Mouse (Mus musculus): ENCODE data around the gene Copb2.
A peak's percentile ranks its signal among the peaks of the same experiment; 100 is the strongest.

Copb2 gene

DNA sequence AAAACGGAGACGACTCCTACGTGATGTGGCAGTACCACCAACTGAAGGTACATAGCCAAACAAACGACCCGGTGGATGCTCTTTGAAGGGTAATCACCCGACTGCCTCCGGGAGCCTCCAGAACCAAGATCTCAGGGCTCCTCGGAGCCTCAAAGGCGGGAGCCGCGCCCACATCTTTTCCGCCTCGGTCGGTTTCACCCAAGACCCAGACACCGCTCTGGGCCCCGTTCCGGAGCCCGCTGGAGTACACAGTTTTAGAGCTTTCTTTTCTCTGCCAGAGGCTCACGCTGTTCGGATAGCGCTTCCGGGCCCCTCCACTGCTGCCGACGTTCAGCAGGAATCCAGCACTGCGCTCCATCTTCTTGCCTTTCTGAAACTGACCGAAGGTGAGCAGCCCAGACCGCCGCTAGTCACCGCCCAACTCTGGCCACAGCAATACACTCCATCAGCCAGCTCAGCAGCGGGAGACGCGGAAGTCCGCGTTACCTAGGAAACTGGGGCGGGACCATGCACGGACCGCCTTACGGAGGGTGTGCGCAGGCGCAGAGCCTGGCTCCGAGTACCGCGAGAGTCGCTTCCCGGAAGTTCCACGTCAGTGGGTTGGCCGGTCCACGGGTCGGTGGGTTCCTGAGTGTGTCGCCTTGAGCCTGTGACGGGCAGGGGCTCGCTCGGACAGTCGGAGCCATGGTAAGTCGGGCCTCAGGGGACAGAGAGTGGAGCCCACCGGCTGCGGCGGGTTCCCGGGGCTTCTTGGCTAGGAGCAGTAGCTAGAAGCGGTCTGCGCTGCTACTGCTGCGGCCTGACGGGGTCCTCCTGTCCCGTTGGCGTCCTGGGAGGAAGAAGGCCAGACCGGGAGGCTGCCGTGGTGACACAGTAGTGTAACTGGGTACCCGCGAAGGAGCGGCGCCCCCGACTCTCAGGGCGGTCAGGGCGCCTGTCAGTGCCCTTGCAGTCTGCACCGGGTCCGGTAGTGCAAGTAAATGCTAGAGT is at the start of gene Copb2:
Gene Copb2, plus strand, starts transcription at position 585 of the 990 bp plus-strand sequence.
- peak; percentile 96 for DNase-seq (ENCODE audit: low read depth, low spot score)

DNA sequence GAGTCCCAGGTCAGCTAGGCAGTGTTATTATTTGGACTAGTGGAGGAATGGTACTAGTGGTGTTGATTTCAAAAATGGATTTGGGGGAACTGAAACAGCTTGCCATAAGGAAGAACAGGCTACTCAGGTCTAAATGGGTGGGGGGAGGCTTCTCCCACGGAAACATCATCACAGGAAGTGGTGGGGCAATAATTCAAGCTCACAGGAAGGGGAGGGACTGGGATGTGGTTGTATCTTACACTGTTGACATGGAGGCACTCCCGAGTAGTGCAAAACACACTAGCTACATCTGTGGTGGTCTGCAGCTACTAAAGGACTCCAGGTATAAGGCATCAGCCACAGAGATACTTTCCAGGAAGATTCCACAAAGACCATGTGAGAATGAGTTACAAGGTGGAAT is 39.6 kb upstream of the Copb2 start:
- no peak for DNase-seq (ENCODE audit: low read depth, low spot score)

DNA sequence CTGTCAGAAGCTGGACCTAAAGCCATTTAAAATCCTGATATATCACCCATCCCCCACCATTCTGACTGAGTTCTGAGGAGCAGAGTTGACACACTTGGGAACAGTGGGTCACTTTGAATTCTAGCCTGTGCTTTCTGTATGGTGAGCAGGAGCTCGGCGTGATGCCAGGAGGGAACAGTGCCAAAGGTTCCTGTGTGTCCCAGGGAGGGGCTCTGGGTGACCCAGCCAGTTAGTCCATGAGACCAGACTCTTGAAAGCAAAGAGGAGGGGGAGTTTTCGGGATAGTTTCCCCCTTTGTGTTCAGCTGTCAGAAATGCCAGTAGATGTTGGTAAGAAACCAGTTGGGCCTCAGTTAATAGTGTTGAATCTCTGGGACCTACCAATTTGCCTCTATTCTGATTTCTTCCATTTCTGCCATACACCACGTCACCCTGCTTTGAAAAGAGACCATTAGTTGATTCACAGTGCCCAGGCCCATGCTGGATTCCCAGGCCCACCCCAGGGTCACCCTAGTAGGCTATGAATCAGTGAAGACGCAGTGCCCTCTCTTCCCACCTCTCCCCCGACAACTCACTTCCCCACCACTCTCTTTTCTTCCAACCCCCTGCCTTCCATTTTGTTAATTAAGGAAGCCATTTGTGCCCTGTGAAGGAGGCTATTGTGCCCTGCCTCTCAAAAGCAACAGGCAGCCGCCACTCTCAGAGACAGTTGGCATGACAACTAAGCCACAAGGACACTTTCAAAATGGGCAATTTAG is 38.6 kb upstream of the Copb2 start:
- peak; percentile 27 for DNase-seq (ENCODE audit: low read depth, low spot score)

DNA sequence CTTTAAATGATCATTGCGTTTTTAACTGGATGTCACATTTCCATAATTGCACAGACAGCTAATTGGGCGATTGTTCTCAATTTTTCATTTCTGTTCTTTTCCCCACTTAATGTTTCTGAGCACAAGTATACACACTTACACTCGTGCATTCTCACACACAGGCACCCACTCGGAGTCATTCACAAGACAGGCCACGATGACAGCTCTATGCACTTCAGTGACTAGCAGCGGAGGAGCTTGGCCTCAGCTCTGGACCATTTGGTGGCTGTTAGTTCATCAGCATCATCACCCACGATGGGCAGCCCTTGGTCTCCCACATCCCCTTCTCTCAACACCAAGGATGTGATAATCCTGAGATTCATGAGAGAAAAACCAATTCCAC is 38.0 kb upstream of the Copb2 start:
- DNase-seq (ENCODE audit: low read depth, low spot score) = no peak

DNA sequence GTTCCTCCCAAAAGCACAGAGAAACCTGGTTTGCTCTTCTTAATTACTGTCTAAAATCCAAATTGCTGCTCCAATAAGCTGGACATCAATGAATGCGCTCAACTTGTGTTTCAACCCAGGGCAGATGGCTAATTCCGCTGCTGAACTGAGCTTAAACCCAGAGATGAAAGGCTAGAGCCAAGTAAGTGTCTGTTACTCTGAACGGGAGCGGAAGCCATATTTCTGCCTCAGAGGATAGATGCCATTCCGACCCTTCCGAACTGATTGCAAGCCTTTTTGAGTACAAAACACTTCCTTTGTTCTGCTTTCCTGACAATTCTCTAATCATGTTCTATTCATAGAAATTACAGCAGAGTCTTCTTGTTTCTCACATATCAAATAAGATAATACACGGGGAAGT is 36.3 kb upstream of the Copb2 start:
- DNase-seq (ENCODE audit: low read depth, low spot score) = no peak

DNA sequence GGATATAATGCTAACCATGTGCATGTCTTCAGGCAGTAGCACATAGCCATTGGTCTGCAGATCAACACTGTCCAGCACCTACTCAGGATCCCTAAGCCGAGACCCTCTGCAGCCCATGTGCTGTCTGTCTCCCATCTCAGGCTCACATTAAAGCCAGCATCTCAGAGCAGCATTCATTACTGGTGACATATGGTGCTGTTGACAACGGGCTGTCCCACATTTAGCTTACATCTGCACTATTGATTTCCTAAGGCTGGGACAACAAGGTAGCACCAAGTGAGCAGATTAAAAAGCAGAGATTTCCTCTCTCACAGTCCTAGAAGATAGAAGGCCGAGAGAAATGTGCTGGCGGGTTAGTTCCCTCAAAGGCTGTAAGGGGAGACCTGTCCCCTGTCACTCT is 33.7 kb upstream of the Copb2 start:
- no peak for DNase-seq (ENCODE audit: low read depth, low spot score)

DNA sequence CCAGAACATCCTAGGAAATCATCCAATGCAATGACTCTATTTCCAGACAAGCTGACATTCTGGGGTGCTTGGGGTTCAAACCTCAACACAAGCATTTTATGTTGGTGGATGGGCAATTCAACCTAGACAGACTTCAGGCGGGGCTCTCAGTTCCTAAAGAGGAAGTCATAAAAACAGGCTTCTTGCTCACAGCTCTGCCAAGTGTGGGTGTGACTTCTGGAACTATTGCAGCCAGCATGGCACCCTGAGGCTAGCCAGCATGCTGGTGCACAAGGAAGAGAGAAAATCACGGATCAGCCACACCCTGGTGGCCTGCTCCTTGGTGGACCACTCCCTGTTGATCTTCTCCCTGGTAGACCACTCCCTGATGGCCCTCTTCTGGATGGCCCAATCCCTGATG is 32.5 kb upstream of the Copb2 start:
- no peak for DNase-seq (ENCODE audit: low read depth, low spot score)

DNA sequence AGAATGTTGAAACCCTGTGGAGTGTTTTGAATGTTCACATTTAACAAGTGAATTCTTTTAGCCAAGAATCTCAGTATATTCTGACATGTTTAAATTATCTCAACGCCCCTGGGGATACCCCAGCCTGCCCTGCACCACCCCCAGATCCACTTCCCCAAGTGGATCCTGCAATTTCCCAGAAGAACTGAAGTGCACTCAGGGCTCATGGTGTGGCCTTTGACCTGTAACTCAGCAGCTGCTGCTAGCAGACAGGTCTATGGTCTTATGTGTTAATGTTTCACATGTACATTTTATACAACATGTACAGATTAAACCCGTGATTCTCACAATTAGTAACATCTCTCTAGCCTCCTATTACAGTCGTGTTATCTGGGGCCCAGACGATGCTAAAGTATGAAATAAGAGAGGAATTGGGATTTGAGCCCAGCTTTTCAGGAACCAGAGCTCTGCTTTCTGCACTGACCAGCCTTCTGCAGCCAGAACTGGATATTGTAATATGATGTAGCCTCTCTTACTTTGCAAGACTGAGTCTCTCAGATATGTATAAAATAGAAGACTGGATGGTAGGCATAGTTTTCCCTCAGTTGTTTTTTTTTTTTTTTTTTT is 28.7 kb upstream of the Copb2 start:
- DNase-seq (ENCODE audit: low read depth, low spot score) = no peak

DNA sequence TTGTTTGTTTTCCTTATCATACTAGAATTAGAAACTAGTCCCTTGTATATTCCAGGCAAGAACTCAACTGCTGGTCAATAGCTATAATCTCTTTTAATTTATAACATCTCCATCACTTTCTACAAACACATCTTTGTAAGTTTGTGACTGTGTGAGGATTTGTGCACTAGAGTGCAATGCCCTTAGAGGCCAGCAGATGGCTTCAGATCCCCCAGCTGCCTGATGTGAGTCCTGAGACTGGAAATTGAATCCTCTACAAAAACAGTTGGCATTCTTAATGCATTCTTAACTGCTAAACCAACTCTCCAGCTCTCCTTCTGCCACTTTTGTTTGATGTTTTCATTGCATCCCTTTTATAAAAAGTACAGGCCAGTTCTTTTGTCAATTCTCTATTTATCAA is 27.8 kb upstream of the Copb2 start:
- DNase-seq (ENCODE audit: low read depth, low spot score) = no peak

DNA sequence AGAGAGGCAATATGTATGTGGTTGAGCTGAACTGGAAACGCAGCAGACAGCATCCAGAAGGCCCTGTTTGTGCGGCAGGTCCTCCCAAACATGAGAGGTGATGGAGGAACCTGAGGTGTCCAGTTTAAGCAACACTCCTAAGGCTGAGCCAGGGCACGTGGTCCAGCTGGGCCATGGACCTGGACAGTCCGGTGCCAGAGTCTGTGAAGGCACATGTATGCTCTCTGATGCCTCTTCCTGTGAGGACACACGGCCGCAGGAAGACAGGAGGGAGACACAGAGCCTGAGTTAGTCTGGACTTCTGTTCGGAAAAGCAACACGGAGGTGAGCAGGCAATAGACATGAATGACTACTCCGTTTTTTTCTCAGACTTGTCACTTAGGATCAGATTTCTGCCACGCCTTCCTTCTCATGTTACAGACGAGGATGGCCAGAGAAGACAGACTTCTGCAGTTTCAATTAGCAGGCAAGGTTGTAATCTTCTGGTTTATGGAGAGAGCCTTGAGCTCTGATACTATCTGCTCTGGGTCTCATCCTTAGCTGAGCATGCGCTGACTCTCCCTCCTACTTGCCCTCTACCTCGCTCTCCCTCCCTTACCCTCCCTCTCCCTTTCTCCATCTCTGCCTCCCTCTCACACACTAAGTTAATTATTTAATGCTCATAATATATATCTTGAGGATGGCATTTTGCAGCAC is 25.4 kb upstream of the Copb2 start:
- DNase-seq (ENCODE audit: low read depth, low spot score) = no peak

DNA sequence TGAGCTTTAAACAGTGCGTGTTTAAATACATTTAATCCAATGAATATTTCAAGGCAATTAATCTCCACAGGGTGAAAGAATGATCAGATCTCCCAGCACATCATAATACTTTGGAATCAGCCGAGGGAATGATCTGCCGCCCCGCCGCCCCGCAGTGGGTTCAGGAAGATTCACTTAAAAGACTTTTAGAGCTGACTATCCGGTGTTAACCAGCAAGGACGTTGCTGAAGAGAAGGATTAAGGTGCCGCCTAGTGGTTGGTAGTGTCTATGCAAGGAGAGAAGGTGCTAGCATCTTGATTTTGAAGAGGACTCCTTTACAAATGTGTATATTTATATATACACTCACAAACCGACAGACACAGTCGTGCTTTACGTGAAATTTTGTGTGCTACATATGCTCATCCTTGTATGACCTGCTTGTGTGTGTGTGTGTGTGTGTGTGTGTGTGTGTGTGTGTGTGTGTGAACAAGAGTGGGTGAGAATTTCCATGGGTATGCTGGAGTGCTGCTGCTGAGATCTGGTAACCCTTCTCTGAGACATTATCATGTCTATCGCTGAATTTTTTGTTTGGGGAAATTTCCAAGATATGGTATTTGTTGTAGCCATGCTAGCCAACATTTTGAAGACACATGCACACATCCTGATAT is 24.7 kb upstream of the Copb2 start:
- peak; percentile 51 for DNase-seq (ENCODE audit: low read depth, low spot score)

DNA sequence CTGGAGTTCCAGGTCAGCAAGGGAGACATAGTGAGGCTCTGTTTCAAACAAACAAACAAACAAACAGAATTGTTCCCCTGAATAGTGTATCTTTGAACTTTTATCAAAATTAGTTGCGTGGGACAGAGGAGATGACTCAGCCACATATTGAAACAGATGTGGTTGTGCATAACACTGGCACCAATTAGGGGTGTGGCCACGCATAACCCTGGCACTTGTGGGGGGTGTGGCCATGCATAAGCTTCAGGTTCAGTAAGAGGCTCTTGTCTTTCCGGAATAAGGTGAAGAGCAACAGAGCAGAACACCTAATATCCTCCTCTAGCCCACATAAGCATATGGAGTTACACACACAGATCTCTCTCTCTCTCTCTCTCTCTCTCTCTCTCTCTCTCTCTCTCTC is 19.5 kb upstream of the Copb2 start:
- no peak for DNase-seq (ENCODE audit: low read depth, low spot score)

DNA sequence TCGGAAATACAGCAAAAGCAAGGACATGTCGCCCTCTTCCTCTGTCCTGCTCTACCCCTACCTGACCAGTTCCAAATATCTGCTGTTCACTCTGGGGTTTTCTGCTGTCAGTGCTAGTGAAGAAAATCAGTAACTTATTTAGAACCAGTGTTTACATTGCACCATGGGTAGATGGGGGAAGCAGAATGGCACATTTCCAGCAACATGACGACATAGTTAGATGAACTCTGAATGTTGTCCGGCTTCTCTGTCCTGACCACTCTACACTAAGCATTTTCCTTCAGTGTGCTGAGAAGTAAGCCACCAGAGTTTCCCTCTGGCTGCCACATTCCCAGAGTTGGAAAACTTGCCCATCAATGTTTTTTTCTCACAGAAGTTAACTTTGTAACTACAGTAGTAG is 20.3 kb downstream of the Copb2 start:
- no peak for DNase-seq (ENCODE audit: low read depth, low spot score)

DNA sequence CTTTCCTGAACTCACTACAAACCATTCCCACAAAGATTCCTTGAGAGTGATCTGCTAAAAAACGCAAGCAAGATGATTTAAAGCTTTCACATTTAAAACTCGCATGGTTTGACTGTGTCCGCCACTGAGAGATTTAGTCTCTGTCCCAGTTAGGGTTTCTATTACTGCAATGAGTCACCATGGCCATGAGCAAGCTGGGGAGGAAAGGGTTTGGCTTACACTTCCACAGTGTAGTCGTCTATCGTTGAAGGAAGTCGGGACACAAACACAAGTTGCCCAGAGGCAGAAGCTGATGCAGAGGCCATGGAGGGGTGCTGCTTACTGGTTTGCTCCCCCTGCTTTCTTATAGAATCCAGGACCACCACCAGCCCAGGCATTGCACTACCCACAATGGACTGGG is 36.6 kb downstream of the Copb2 start:
- DNase-seq (ENCODE audit: low read depth, low spot score) = no peak

DNA sequence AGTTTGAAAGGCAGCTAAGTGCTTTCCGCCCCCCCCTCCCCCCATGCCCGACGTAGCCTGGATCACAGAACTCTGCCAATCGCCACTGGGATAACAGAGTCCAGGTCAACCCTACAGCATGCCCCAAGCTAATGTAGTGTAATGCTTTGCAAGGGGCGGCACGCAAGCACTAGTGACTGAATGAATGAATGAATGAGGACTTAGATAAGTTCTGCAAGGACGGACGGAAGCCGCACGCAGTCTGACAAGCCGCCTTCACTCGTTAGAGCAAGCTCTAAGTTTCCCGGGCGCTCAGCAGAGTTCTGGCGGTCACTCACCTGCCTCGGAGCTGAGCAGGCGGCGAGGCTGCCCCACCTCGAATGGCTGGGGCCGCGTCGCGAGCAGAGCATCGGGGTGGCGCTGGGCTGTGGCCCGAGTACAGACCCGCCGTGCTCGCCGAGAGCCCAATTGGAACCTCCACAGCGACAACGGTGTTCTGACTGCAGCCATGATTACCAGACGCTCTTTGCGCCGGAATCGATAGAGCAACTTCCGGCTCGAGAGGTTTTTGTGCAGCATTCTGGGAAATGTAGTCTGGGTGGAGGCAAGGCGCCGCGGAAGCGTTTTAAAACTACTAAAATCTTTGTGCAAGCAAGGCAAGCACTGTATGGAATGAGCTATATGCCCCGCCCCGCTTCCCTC is 37.8 kb downstream of the Copb2 start, which contains the start of gene Mrps22:
Gene Mrps22, minus strand, starts transcription at position 505 of the 681 bp plus-strand sequence.
- peak; percentile 82 for DNase-seq (ENCODE audit: low read depth, low spot score)

DNA sequence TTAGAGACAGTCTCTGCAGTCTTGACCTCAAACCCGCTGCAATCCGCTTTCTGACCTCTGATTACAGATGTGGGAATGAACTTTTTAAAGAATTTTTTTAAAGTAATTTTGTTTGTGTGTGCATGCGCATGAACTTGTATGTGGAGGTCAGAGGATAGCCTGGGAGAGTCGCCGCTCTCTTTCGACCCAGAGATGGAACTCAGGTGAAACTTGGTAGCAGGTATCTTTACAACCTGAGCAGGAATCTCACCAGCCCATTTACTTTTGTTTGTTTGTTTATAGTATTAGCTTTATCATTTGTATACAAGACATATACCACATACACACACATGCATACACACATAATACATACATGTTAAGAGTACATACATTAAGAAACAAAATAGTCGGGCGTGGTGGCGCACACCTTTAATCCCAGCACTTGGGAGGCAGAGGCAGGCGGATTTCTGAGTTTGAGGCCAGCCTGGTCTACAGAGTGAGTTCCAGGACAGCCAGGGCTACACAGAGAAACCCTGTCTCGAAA is 38.4 kb downstream of the Copb2 start:
- no peak for DNase-seq (ENCODE audit: low read depth, low spot score)

DNA sequence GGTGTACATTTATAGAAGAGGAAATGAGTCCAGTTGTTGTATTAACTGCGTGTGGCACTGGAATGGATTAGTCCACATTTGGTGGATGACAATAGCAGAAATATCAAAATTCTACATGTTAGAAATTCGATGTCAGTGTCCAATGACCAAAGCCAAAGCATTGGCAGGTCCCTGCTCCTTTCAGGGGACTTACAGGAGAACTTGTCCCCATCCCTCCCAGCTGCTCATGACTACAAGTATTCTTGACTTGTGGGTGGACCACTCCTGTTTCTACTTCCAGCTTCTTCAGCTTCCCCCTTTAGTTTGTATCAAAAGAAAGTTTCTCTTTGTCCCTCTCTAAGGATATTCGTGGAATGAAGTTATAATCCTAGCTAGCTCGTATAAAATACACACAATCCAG is 41.4 kb downstream of the Copb2 start:
- DNase-seq (ENCODE audit: low read depth, low spot score) = no peak

DNA sequence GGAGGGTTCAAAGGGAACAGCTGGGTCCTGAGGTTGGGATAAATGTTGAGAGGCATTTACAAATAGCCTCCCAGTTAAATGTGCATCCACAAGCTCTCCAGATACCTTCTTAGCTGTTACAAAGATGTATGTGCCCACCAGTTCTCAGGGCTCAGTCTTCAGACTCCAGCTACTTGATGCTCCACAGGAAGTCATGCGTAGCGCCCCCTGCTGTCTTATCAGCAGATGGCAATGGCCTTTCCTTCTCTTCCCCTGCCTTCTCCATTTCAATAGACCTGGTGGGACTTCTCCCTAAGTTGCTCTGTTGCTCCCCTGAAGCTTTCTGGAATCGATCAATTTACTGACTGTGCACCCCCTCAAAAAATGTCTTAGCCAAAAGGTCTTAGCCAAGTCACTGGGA is 65.0 kb downstream of the Copb2 start:
- no peak for DNase-seq (ENCODE audit: low read depth, low spot score)

DNA sequence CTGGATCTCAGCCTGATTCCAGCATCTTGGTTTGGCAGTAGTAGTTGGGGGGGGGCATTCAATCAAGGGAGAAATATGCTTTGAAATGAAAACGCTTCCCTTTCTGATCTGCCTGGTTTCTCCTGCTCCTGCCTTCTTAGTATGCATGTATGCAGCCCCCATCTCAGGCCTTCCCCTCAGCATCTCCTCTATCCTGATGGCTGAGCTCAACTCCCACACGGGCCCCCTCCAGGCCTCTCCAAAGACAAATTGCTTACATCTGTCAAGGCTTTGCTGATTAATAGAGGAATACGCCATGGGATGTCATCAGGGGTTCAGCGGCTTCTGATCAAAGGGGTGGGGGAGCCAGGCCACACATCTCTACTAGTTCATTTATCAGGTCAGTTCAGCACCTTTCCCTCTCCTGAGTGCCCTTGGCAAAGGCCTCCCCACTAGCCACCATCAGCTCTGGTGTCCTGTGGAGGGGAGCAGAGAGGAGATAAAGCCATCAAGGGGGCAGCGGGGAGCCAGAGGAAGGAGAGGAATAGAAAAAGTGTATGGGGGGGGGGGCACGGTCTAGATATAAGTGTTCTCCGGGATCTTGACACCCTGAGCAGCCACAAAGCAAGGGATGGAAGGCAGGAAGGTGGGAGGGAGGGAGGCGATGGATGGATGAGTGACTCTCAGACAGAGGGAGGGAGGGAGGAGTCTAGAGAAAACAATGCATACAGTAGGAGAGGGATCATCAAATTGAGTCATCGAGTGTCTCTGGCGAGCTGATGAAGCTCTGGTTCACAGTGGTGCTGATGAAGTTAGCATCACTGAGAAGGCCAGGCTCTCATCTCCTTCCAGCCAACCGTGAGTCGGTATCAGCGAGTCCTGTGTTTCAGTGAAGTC is 70.0 kb downstream of the Copb2 start:
- no peak for DNase-seq (ENCODE audit: low read depth, low spot score)

Measured in retina, postnatal 7 days (tissue).